31 mouse cellular contexts compared by ENCODE assay signal in genomic region chr6:126107398-126107797, GRCm38 (mm10). TPM values are rescaled to one million over a fixed set of nuclear protein-coding genes. Genes with fewer than 3 reads are reported as not detected.
DNase-seq lines count a peak whose midpoint lies in the region; ATAC-seq and TF ChIP-seq lines count a peak whose summit lies in the region.
"Had no signal": no experiment of that assay in that cellular context is flagged by ENCODE, and none has a peak within 500 bp of the region (broad histone marks: within the 10 kb centered on the region; RNA-seq: fewer than 3 reads in every experiment).

No protein-coding gene starts in this region.

- H3K9me3 ChIP-seq in heart, embryonic 12.5 days (replicated peaks), result no peaks in the 10 kb centered on the region
- no peaks in the 10 kb centered on the region for H3K9me3 ChIP-seq in limb, embryonic 15.5 days
- no peaks in the 10 kb centered on the region for H3K9me3 ChIP-seq in neural tube, embryonic 15.5 days (replicated peaks)
- H3K9me3 ChIP-seq: embryonic facial prominence, embryonic 12.5 days; forebrain, embryonic 12.5 days; midbrain, embryonic 13.5 days; neural tube, embryonic 13.5 days had no signal

- H3K4me2 ChIP-seq in heart, embryonic 12.5 days, result no peak overlapping the region
- H3K4me2 ChIP-seq in limb, embryonic 15.5 days, result no peak overlapping the region
- no peak overlapping the region for H3K4me2 ChIP-seq in neural tube, embryonic 15.5 days
- H3K4me2 ChIP-seq: embryonic facial prominence, embryonic 12.5 days; forebrain, embryonic 12.5 days; heart, embryonic 11.5 days; hindbrain, embryonic 14.5 days; liver, embryonic 13.5 days; midbrain, embryonic 13.5 days; neural tube, embryonic 13.5 days had no signal

- peak; percentile 13 for DNase-seq in adrenal gland, adult 2 months
- DNase-seq in adrenal gland, adult (ENCODE audit: inconsistent age in 2 of 2, low spot score in 1 of 2), result no peak
- no peak for DNase-seq in heart, adult 2 months
- DNase-seq in kidney, postnatal 36 days, result peak; percentile 24 to 52
- no peak for DNase-seq in kidney, adult 11 months
- DNase-seq: adrenal gland, postnatal 36 days; cerebellum, adult 8-10 months; cerebellum, postnatal 25 days; forebrain, postnatal 0 days; gastrocnemius, postnatal 10 days; liver, embryonic 13.5 days; lung, adult 18-20 months; lung, postnatal 4 days; thymus, adult 2 months; thymus, postnatal 36 days had no signal

- intact Hi-C loops in heart, adult 2 months (cut with DNase I), result loop anchor here (2.0 kb wide), 2 partner anchors 25 to 55 kb away; no protein-coding TSS in a partner anchor

- H3K27ac ChIP-seq in heart, adult 2 months, result peak overlapping the region; percentile 87
- no peak overlapping the region for H3K27ac ChIP-seq in heart, embryonic 12.5 days (ENCODE audit: poor library complexity, severe bottlenecking)
- H3K27ac ChIP-seq in limb, embryonic 15.5 days, result 0 out of 2 replicates have a peak overlapping the region, but pooled peaks have one; percentile 72
- no peak overlapping the region for H3K27ac ChIP-seq in neural tube, embryonic 15.5 days (replicated peaks)
- H3K27ac ChIP-seq: forebrain, embryonic 12.5 days; hindbrain, embryonic 14.5 days; liver, embryonic 13.5 days; midbrain, embryonic 13.5 days; neural tube, embryonic 13.5 days had no signal

- no peak overlapping the region for H3K4me3 ChIP-seq in heart, adult 2 months
- H3K4me3 ChIP-seq in heart, embryonic 12.5 days, result no peak overlapping the region
- H3K4me3 ChIP-seq in limb, embryonic 15.5 days, result no peak overlapping the region
- no peak overlapping the region for H3K4me3 ChIP-seq in neural tube, embryonic 15.5 days (replicated peaks)
- H3K4me3 ChIP-seq: embryonic facial prominence, embryonic 12.5 days; forebrain, embryonic 12.5 days; liver, embryonic 13.5 days; megakaryocyte, embryonic 14.5 days; midbrain, embryonic 13.5 days; neural tube, embryonic 13.5 days had no signal

- no peak for TF ChIP-seq EP300 in heart, adult 2 months (IDR thresholded peaks at IDR 0.05; ENCODE audit: insufficient read depth, low read depth, low read length)

- WGBS in heart, adult 2 months, result 42% methylated on average over 2 of the region's 2 CpGs
- WGBS in heart, embryonic 12.5 days, result 53% methylated on average over 2 of the region's 2 CpGs
- WGBS in limb, embryonic 15.5 days, result 75% methylated on average over 2 of the region's 2 CpGs
- WGBS in neural tube, embryonic 15.5 days, result 70% methylated on average over 2 of the region's 2 CpGs

- no peaks in the 10 kb centered on the region for H3K27me3 ChIP-seq in heart, adult 2 months (ENCODE audit: control insufficient read depth, insufficient read depth, low read length)
- no peaks in the 10 kb centered on the region for H3K27me3 ChIP-seq in heart, embryonic 12.5 days (replicated peaks)
- H3K27me3 ChIP-seq in limb, embryonic 15.5 days, result no peaks in the 10 kb centered on the region
- H3K27me3 ChIP-seq in neural tube, embryonic 15.5 days (replicated peaks), result no peaks in the 10 kb centered on the region
- H3K27me3 ChIP-seq: embryonic facial prominence, embryonic 12.5 days; forebrain, embryonic 12.5 days; liver, embryonic 13.5 days; midbrain, embryonic 13.5 days; neural tube, embryonic 13.5 days had no signal

- H3K9ac ChIP-seq in heart, adult 2 months (ENCODE audit: low read depth, low read length), result no peak overlapping the region
- no peak overlapping the region for H3K9ac ChIP-seq in heart, embryonic 12.5 days
- no peak overlapping the region for H3K9ac ChIP-seq in limb, embryonic 15.5 days
- H3K9ac ChIP-seq in neural tube, embryonic 15.5 days (replicated peaks), result no peak overlapping the region
- H3K9ac ChIP-seq: embryonic facial prominence, embryonic 12.5 days; forebrain, embryonic 12.5 days; forebrain, postnatal 0 days; hindbrain, embryonic 14.5 days; liver, embryonic 13.5 days; midbrain, embryonic 13.5 days; neural tube, embryonic 13.5 days had no signal

- TF ChIP-seq POLR2A in heart, adult 2 months (IDR thresholded peaks at IDR 0.05; ENCODE audit: insufficient read depth, low read depth, low read length), result no peak

- H3K4me1 ChIP-seq in heart, adult 2 months (ENCODE audit: control insufficient read depth, insufficient read depth, low read length), result peaks cover 27% of the 10 kb centered on the region
- peaks cover 24% of the 10 kb centered on the region for H3K4me1 ChIP-seq in heart, embryonic 12.5 days (replicated peaks)
- H3K4me1 ChIP-seq in limb, embryonic 15.5 days, result peaks cover 28% of the 10 kb centered on the region
- H3K4me1 ChIP-seq in neural tube, embryonic 15.5 days, result no peaks in the 10 kb centered on the region
- H3K4me1 ChIP-seq: forebrain, embryonic 12.5 days; liver, embryonic 13.5 days; megakaryocyte, embryonic 14.5 days; midbrain, embryonic 13.5 days; neural tube, embryonic 13.5 days had no signal

- peaks cover 9% of the 10 kb centered on the region; the same call in 1 of the 2 replicates for H3K36me3 ChIP-seq in heart, adult 2 months (ENCODE audit: control insufficient read depth, insufficient read depth, low read length)
- no peaks in the 10 kb centered on the region for H3K36me3 ChIP-seq in heart, embryonic 12.5 days
- no peaks in the 10 kb centered on the region for H3K36me3 ChIP-seq in limb, embryonic 15.5 days
- no peaks in the 10 kb centered on the region for H3K36me3 ChIP-seq in neural tube, embryonic 15.5 days
- H3K36me3 ChIP-seq: forebrain, embryonic 12.5 days; liver, embryonic 13.5 days; midbrain, embryonic 13.5 days; neural tube, embryonic 13.5 days had no signal

- no peak for TF ChIP-seq CTCF in heart, adult 2 months (IDR thresholded peaks at IDR 0.05)

- no peaks in the 10 kb centered on the region for H3K79me2 ChIP-seq in heart, adult 2 months (replicated peaks; ENCODE audit: control insufficient read depth, insufficient read depth, low read length)

- no peak for ATAC-seq in heart, embryonic 12.5 days (ENCODE audit: insufficient number of reproducible peaks, low FRiP score)
- no peak for ATAC-seq in limb, embryonic 15.5 days (ENCODE audit: insufficient number of reproducible peaks, low FRiP score, low TSS enrichment, low read depth)
- ATAC-seq in neural tube, embryonic 15.5 days (ENCODE audit: low FRiP score), result no peak
- ATAC-seq: intestine, postnatal 0 days; lung, postnatal 0 days; midbrain, embryonic 13.5 days had no signal

RNA-seq across cellular contexts. Expression of gene Ntf3, which starts 59.3 kb away (rescaled TPM):
- total RNA-seq in adrenal gland, adult 2 months (2021), result 1 to 10 TPM; 2.2 to 3.2 TPM
- polyA plus RNA-seq in adrenal gland, adult 2 months (2012; rRNA removed), result 0.82 and 1.0 TPM in 2 replicates
- 1 to 10 TPM; 3.9 to 4.1 TPM for total RNA-seq in heart, adult 2 months (2021)
- polyA plus RNA-seq in heart, adult 2 months (2012; rRNA removed), result 4.0 and 4.2 TPM in 2 replicates
- polyA plus RNA-seq in heart, embryonic 12.5 days (2016; fragmentation: Nextera tagmentation; extraction: Ambion mirVana), result 8.2 and 8.9 TPM in 2 replicates
- 16.9 and 19.2 TPM in 2 replicates for polyA plus RNA-seq in limb, embryonic 15.5 days (2015; fragmentation: Nextera tagmentation; extraction: Ambion mirVana)
- 7.6 and 8.0 TPM in 2 replicates for polyA plus RNA-seq in neural tube, embryonic 15.5 days (2015; fragmentation: Nextera tagmentation; extraction: Ambion mirVana)
- total RNA-seq: CH12.LX; granulocyte monocyte progenitor cell, adult 5-6 weeks; hematopoietic stem cell, adult 5-6 weeks had no signal
- polyA plus RNA-seq: C2C12 had no signal

Comparison
In these comparisons a context has a peak if more than half of its experiments do, and no peak if none do; other contexts are left out.
1. DNase-seq: peak in adrenal gland, adult 2 months (single experiment) and kidney, postnatal 36 days (2 of 2); none in adrenal gland, adult (0 of 2), heart, adult 2 months (0 of 2) and kidney, adult 11 months (single experiment).
2. H3K27ac ChIP-seq: peak in heart, adult 2 months (single experiment) and limb, embryonic 15.5 days (single experiment); none in heart, embryonic 12.5 days (single experiment) and neural tube, embryonic 15.5 days (single experiment).